Comparison of ENCODE assay signal across 13 mouse cellular contexts in genomic region chr11:96306908-96307269, GRCm38 (mm10). TPM values are rescaled to one million over a fixed set of nuclear protein-coding genes. Genes with fewer than 3 reads are reported as not detected.
DNase-seq lines count a peak whose midpoint lies in the region; ATAC-seq and TF ChIP-seq lines count a peak whose summit lies in the region.
"Had no signal": no experiment of that assay in that cellular context is flagged by ENCODE, and none has a peak within 500 bp of the region (broad histone marks: within the 10 kb centered on the region; RNA-seq: fewer than 3 reads in every experiment).

No protein-coding gene starts in this region.

- no peaks in the 10 kb centered on the region for H3K79me2 ChIP-seq in heart, adult 2 months (replicated peaks; ENCODE audit: control insufficient read depth, insufficient read depth, low read length)

- in situ Hi-C loops in Patski (cut with MboI; ENCODE audit: low pct_unique_long_range_greater_than_20kb): loop anchor here (10.0 kb wide), 2 partner anchors 108 to 368 kb away; no protein-coding TSS in a partner anchor

- H3K9ac ChIP-seq in limb, embryonic 13.5 days: no peak overlapping the region
- H3K9ac ChIP-seq in heart, adult 2 months (ENCODE audit: low read depth, low read length): no peak overlapping the region
- H3K9ac ChIP-seq: forebrain, embryonic 15.5 days; liver, embryonic 14.5 days had no signal

- 27% methylated on average over 13 of the region's 13 CpGs for whole genome bisulfite sequencing in kidney, adult 2 months
- WGBS in limb, embryonic 13.5 days: 7% methylated on average over 13 of the region's 13 CpGs
- 28% methylated on average over 13 of the region's 13 CpGs for WGBS in heart, adult 2 months

- TF ChIP-seq EP300 in heart, adult 2 months (IDR thresholded peaks at IDR 0.05; ENCODE audit: insufficient read depth, low read depth, low read length): no peak

- DNase-seq in Patski (ENCODE audit: low read depth, low spot score): peak; percentile 89
- peak; percentile 73 for DNase-seq in kidney, adult 2 months
- no peak for DNase-seq in layer of hippocampus, adult 9-10 months (ENCODE audit: low spot score)
- DNase-seq in heart, adult 2 months: no peak
- DNase-seq in right cerebral cortex, postnatal 14 days: no peak
- DNase-seq in heart, adult 8-10 months (ENCODE audit: low spot score): no peak
- DNase-seq: cerebellum, adult 2 months; heart, postnatal 36 days; midbrain, embryonic 14.5 days had no signal

- peak overlapping the region; percentile 46 for H3K4me3 ChIP-seq in embryonic fibroblast, embryonic 13.5 days (ENCODE audit: insufficient read depth, low read length)
- peak overlapping the region; percentile 57 for H3K4me3 ChIP-seq in kidney, adult 2 months (ENCODE audit: insufficient read depth, low read depth, low read length)
- 0 out of 2 replicates have a peak overlapping the region, but pooled peaks have one; percentile 7 for H3K4me3 ChIP-seq in limb, embryonic 13.5 days
- H3K4me3 ChIP-seq in heart, adult 2 months: no peak overlapping the region
- H3K4me3 ChIP-seq: forebrain, embryonic 15.5 days had no signal

- intact Hi-C loops in heart, adult 2 months (cut with DNase I): no loop called here

- TF ChIP-seq POLR2A in embryonic fibroblast, embryonic 13.5 days (IDR thresholded peaks at IDR 0.05; ENCODE audit: low read depth, low read length): peak; percentile 56
- no peak for TF ChIP-seq POLR2A in kidney, adult 2 months (IDR thresholded peaks at IDR 0.05; ENCODE audit: low read depth, low read length)
- TF ChIP-seq POLR2A in heart, adult 2 months (IDR thresholded peaks at IDR 0.05; ENCODE audit: insufficient read depth, low read depth, low read length): no peak

- H3K4me2 ChIP-seq in limb, embryonic 13.5 days (replicated peaks): peak overlapping the region; percentile 19
- H3K4me2 ChIP-seq: forebrain, embryonic 15.5 days had no signal

- POLR2A ChIA-PET in Patski (lab: Charles Lee): interaction anchor here (1.2 to 42.9 kb wide), 11 partner anchors 5 to 106 kb away, joined by 3 to 1274 read pairs (median 11); partner anchors contain the start of genes Hoxb2, Hoxb3, Hoxb4 and Hoxb5

- no peak for TF ChIP-seq CTCF in Patski (IDR thresholded peaks at IDR 0.05)
- no peak for TF ChIP-seq CTCF in embryonic fibroblast, embryonic 13.5 days (IDR thresholded peaks at IDR 0.05; ENCODE audit: borderline replicate concordance, insufficient read depth, low read length)
- no peak for TF ChIP-seq CTCF in kidney, adult 2 months (conservative IDR thresholded peaks at IDR 0.05; ENCODE audit: insufficient read depth, insufficient read length, low read depth, low read length)
- no peak for TF ChIP-seq CTCF in heart, adult 2 months (IDR thresholded peaks at IDR 0.05)

- no peaks in the 10 kb centered on the region for H3K27me3 ChIP-seq in Patski
- H3K27me3 ChIP-seq in kidney, adult 2 months (replicated peaks; ENCODE audit: control insufficient read depth, insufficient read depth, low read length): no peaks in the 10 kb centered on the region
- H3K27me3 ChIP-seq in limb, embryonic 13.5 days: peaks cover 100% of the 10 kb centered on the region
- H3K27me3 ChIP-seq in heart, adult 2 months (ENCODE audit: control insufficient read depth, insufficient read depth, low read length): peaks cover 17% of the 10 kb centered on the region

- peak; percentile 15 for ATAC-seq in Patski
- ATAC-seq in limb, embryonic 13.5 days (ENCODE audit: low FRiP score, low read depth): no peak
- ATAC-seq: forebrain, embryonic 15.5 days had no signal

- CTCF ChIA-PET in Patski (lab: Charles Lee): interaction anchor here (0.9 to 21.6 kb wide), 3 partner anchors 10 to 28 kb away, joined by 3 to 215 read pairs (median 5); partner anchors contain the start of gene Hoxb8

- no peaks in the 10 kb centered on the region; the same call in 1 of the 2 replicates for H3K36me3 ChIP-seq in kidney, adult 2 months (ENCODE audit: control insufficient read depth, insufficient read depth, low read length)
- no peaks in the 10 kb centered on the region for H3K36me3 ChIP-seq in limb, embryonic 13.5 days
- no peaks in the 10 kb centered on the region for H3K36me3 ChIP-seq in heart, adult 2 months (ENCODE audit: control insufficient read depth, insufficient read depth, low read length)
- H3K36me3 ChIP-seq: forebrain, embryonic 15.5 days had no signal

- H3K4me1 ChIP-seq in embryonic fibroblast, embryonic 13.5 days (ENCODE audit: control insufficient read depth, insufficient read depth, low read length): no peaks in the 10 kb centered on the region
- peaks cover 12% of the 10 kb centered on the region; the same call in 1 of the 2 replicates for H3K4me1 ChIP-seq in kidney, adult 2 months (ENCODE audit: control insufficient read depth, insufficient read depth, low read length)
- H3K4me1 ChIP-seq in limb, embryonic 13.5 days: peaks cover 6% of the 10 kb centered on the region; the same call in 1 of the 2 replicates
- H3K4me1 ChIP-seq in heart, adult 2 months (ENCODE audit: control insufficient read depth, insufficient read depth, low read length): no peaks in the 10 kb centered on the region

- H3K27ac ChIP-seq in embryonic fibroblast, embryonic 13.5 days (ENCODE audit: insufficient read depth, low read length): peak overlapping the region; percentile 79
- peak overlapping the region; percentile 92 for H3K27ac ChIP-seq in kidney, adult 2 months (ENCODE audit: insufficient read depth, low read depth, low read length)
- no peak overlapping the region for H3K27ac ChIP-seq in limb, embryonic 13.5 days
- no peak overlapping the region for H3K27ac ChIP-seq in heart, adult 2 months
- H3K27ac ChIP-seq: forebrain, embryonic 15.5 days; liver, embryonic 14.5 days had no signal

- no peaks in the 10 kb centered on the region for H3K9me3 ChIP-seq in limb, embryonic 13.5 days
- H3K9me3 ChIP-seq: forebrain, embryonic 15.5 days had no signal

RNA-seq across cellular contexts. Expression of gene Hoxb5, which starts 3.8 kb away (rescaled TPM):
- 24.4 TPM for polyA plus RNA-seq in Patski (2021)
- polyA plus RNA-seq in embryonic fibroblast, embryonic 13.5 days (2011; ENCODE audit: insufficient read length, low read depth, missing spikeins): 4.1 and 5.9 TPM in 2 replicates
- polyA plus RNA-seq in kidney, adult 2 months (2012; rRNA removed): 7.7 and 8.4 TPM in 2 replicates
- 0.97 and 1.5 TPM in 2 replicates for polyA plus RNA-seq in limb, embryonic 13.5 days (2015; fragmentation: Nextera tagmentation; extraction: Ambion mirVana)
- under 1 TPM in 1 of 2 experiments, not detected in 1; 0.18 TPM for total RNA-seq in heart, adult 2 months (2021)
- 0.20 and 0.23 TPM in 2 replicates for polyA plus RNA-seq in heart, adult 2 months (2012; rRNA removed)
- under 1 TPM in 1 of 4 experiments, not detected in 3; 0.11 TPM for total RNA-seq in heart, adult 8-10 months (2022)
- polyA plus RNA-seq: forebrain, embryonic 15.5 days; midbrain, embryonic 14.5 days had no signal

RNA-seq across cellular contexts. Expression of gene Hoxb4, which starts 11.2 kb away (rescaled TPM):
- polyA plus RNA-seq in Patski (2021): 12.2 TPM
- polyA plus RNA-seq in embryonic fibroblast, embryonic 13.5 days (2011; ENCODE audit: insufficient read length, low read depth, missing spikeins): 8.3 and 10.4 TPM in 2 replicates
- 12.6 and 14.6 TPM in 2 replicates for polyA plus RNA-seq in kidney, adult 2 months (2012; rRNA removed)
- 0.36 and 0.50 TPM in 2 replicates for polyA plus RNA-seq in limb, embryonic 13.5 days (2015; fragmentation: Nextera tagmentation; extraction: Ambion mirVana)
- under 1 TPM; 0.63 to 0.75 TPM for total RNA-seq in heart, adult 2 months (2021)
- polyA plus RNA-seq in heart, adult 2 months (2012; rRNA removed): 1.00 and 1.1 TPM in 2 replicates
- total RNA-seq in heart, adult 8-10 months (2022): under 1 TPM; 0.35 to 0.63 (median 0.53) TPM
- polyA plus RNA-seq: forebrain, embryonic 15.5 days; midbrain, embryonic 14.5 days had no signal

RNA-seq across cellular contexts. Expression of gene Hoxb6, which starts 14.6 kb away (rescaled TPM):
- 69.7 TPM for polyA plus RNA-seq in Patski (2021)
- polyA plus RNA-seq in embryonic fibroblast, embryonic 13.5 days (2011; ENCODE audit: insufficient read length, low read depth, missing spikeins): 9.6 and 14.1 TPM in 2 replicates
- 62.7 and 67.9 TPM in 2 replicates for polyA plus RNA-seq in kidney, adult 2 months (2012; rRNA removed)
- 0.59 and 1.4 TPM in 2 replicates for polyA plus RNA-seq in limb, embryonic 13.5 days (2015; fragmentation: Nextera tagmentation; extraction: Ambion mirVana)
- total RNA-seq in heart, adult 2 months (2021): not detected
- not detected in 2 replicates for polyA plus RNA-seq in heart, adult 2 months (2012; rRNA removed)
- total RNA-seq in heart, adult 8-10 months (2022): not detected
- total RNA-seq: heart, postnatal 36 days had no signal
- polyA plus RNA-seq: forebrain, embryonic 15.5 days; midbrain, embryonic 14.5 days had no signal

RNA-seq across cellular contexts. Expression of gene Hoxb3, which starts 16.2 kb away (rescaled TPM):
- 53.8 TPM for polyA plus RNA-seq in Patski (2021)
- 19.1 and 21.9 TPM in 2 replicates for polyA plus RNA-seq in embryonic fibroblast, embryonic 13.5 days (2011; ENCODE audit: insufficient read length, low read depth, missing spikeins)
- 10.1 and 14.1 TPM in 2 replicates for polyA plus RNA-seq in kidney, adult 2 months (2012; rRNA removed)
- polyA plus RNA-seq in limb, embryonic 13.5 days (2015; fragmentation: Nextera tagmentation; extraction: Ambion mirVana): 0.17 and 0.55 TPM in 2 replicates
- under 1 TPM; 0.23 to 0.30 TPM for total RNA-seq in heart, adult 2 months (2021)
- polyA plus RNA-seq in heart, adult 2 months (2012; rRNA removed): 0.64 and 0.82 TPM in 2 replicates
- total RNA-seq in heart, adult 8-10 months (2022): under 1 TPM; 0.25 to 0.37 (median 0.30) TPM
- polyA plus RNA-seq: forebrain, embryonic 15.5 days; midbrain, embryonic 14.5 days had no signal

RNA-seq across cellular contexts. Expression of gene Hoxb7, which starts 20.5 kb away (rescaled TPM):
- 98.7 TPM for polyA plus RNA-seq in Patski (2021)
- polyA plus RNA-seq in embryonic fibroblast, embryonic 13.5 days (2011; ENCODE audit: insufficient read length, low read depth, missing spikeins): 13.1 and 22.5 TPM in 2 replicates
- polyA plus RNA-seq in kidney, adult 2 months (2012; rRNA removed): 15.5 and 16.5 TPM in 2 replicates
- polyA plus RNA-seq in limb, embryonic 13.5 days (2015; fragmentation: Nextera tagmentation; extraction: Ambion mirVana): 2.0 and 2.2 TPM in 2 replicates
- total RNA-seq in heart, adult 2 months (2021): not detected
- polyA plus RNA-seq in heart, adult 2 months (2012; rRNA removed): not detected in 2 replicates
- not detected for total RNA-seq in heart, adult 8-10 months (2022)
- total RNA-seq: heart, postnatal 36 days had no signal
- polyA plus RNA-seq: cerebellum, adult 2 months; forebrain, embryonic 15.5 days; midbrain, embryonic 14.5 days had no signal

Comparison
In these comparisons a context has a peak if more than half of its experiments do, and no peak if none do; other contexts are left out.
1. DNase-seq: peak in Patski (single experiment) and kidney, adult 2 months (single experiment); none in layer of hippocampus, adult 9-10 months (single experiment), heart, adult 2 months (0 of 2), right cerebral cortex, postnatal 14 days (single experiment) and heart, adult 8-10 months (single experiment).
2. H3K27ac ChIP-seq: peak in embryonic fibroblast, embryonic 13.5 days (single experiment) and kidney, adult 2 months (single experiment); none in limb, embryonic 13.5 days (single experiment) and heart, adult 2 months (single experiment).